Comparison of ENCODE assay signal across 9 mouse cellular contexts in genomic region chr16:17809711-17810110, GRCm38 (mm10). TPM values are rescaled to one million over a fixed set of nuclear protein-coding genes. Genes with fewer than 3 reads are reported as not detected.
DNase-seq lines count a peak whose midpoint lies in the region; ATAC-seq and TF ChIP-seq lines count a peak whose summit lies in the region.
"Had no signal": no experiment of that assay in that cellular context is flagged by ENCODE, and none has a peak within 500 bp of the region (broad histone marks: within the 10 kb centered on the region; RNA-seq: fewer than 3 reads in every experiment).

No protein-coding gene starts in this region.

- DNase-seq in intestine, embryonic 14.5 days (ENCODE audit: low spot score) = peak; percentile 63
- DNase-seq in embryonic facial prominence, embryonic 14.5 days (ENCODE audit: low spot score) = peak; percentile 95
- DNase-seq in lung, postnatal 0 days (ENCODE audit: low spot score) = peak; percentile 72
- no peak for DNase-seq in layer of hippocampus, postnatal 10 days (ENCODE audit: low spot score in 2 of 2)

- H3K4me2 ChIP-seq in intestine, embryonic 14.5 days (ENCODE audit: low read length) = no peak overlapping the region
- H3K4me2 ChIP-seq in intestine, postnatal 0 days (replicated peaks; ENCODE audit: low read depth) = no peak overlapping the region
- peak overlapping the region; percentile 18 for H3K4me2 ChIP-seq in embryonic facial prominence, embryonic 14.5 days (ENCODE audit: low read depth, low read length)
- no peak overlapping the region for H3K4me2 ChIP-seq in heart, embryonic 16.5 days (ENCODE audit: low read depth, low read length)
- H3K4me2 ChIP-seq in lung, postnatal 0 days (replicated peaks; ENCODE audit: low read depth, low read length) = no peak overlapping the region

- ATAC-seq in intestine, embryonic 14.5 days (replicated peaks; ENCODE audit: low FRiP score, low TSS enrichment, low read depth) = peak; percentile 56
- ATAC-seq in intestine, postnatal 0 days = no peak
- peak; percentile 78 for ATAC-seq in embryonic facial prominence, embryonic 14.5 days (ENCODE audit: low read depth)
- peak; percentile 15; the same call in 1 of the 2 replicates for ATAC-seq in heart, embryonic 16.5 days (replicated peaks; ENCODE audit: extremely low read depth, insufficient read depth, low FRiP score)
- peak; percentile 44 for ATAC-seq in lung, postnatal 0 days
- ATAC-seq in inflammation-experienced regulatory T-cells, adult 6 months = no peak
- ATAC-seq in cerebellum, adult (ENCODE audit: insufficient number of reproducible peaks, low FRiP score, low TSS enrichment) = no peak

- no peaks in the 10 kb centered on the region for H3K9me3 ChIP-seq in intestine, embryonic 14.5 days (ENCODE audit: control insufficient read depth, low read length)
- no peaks in the 10 kb centered on the region for H3K9me3 ChIP-seq in intestine, postnatal 0 days (ENCODE audit: control insufficient read depth)
- no peaks in the 10 kb centered on the region for H3K9me3 ChIP-seq in embryonic facial prominence, embryonic 14.5 days (ENCODE audit: control insufficient read depth, low read length)
- H3K9me3 ChIP-seq in heart, embryonic 16.5 days (replicated peaks; ENCODE audit: control insufficient read depth, low read length) = no peaks in the 10 kb centered on the region
- no peaks in the 10 kb centered on the region for H3K9me3 ChIP-seq in lung, postnatal 0 days (ENCODE audit: low read length)

- H3K36me3 ChIP-seq in intestine, embryonic 14.5 days (ENCODE audit: control insufficient read depth, insufficient read depth, low read length) = 0 out of 2 replicates have a peak, but pooled peaks cover 5% of the 10 kb centered on the region
- 0 out of 2 replicates have a peak, but pooled peaks cover 4% of the 10 kb centered on the region for H3K36me3 ChIP-seq in intestine, postnatal 0 days (ENCODE audit: control insufficient read depth, insufficient read depth)
- peaks cover 26% of the 10 kb centered on the region for H3K36me3 ChIP-seq in embryonic facial prominence, embryonic 14.5 days (ENCODE audit: control insufficient read depth, insufficient read depth, low read length)
- no peaks in the 10 kb centered on the region for H3K36me3 ChIP-seq in heart, embryonic 16.5 days (ENCODE audit: control insufficient read depth, insufficient read depth)
- no peaks in the 10 kb centered on the region for H3K36me3 ChIP-seq in lung, postnatal 0 days (ENCODE audit: insufficient read depth, low read length)

- no peak overlapping the region for H3K9ac ChIP-seq in intestine, embryonic 14.5 days (ENCODE audit: low read length)
- H3K9ac ChIP-seq in intestine, postnatal 0 days (ENCODE audit: low read depth, low read length) = no peak overlapping the region
- no peak overlapping the region for H3K9ac ChIP-seq in embryonic facial prominence, embryonic 14.5 days (ENCODE audit: low read depth, low read length)
- H3K9ac ChIP-seq in heart, embryonic 16.5 days (ENCODE audit: low read length) = no peak overlapping the region
- H3K9ac ChIP-seq in lung, postnatal 0 days (replicated peaks; ENCODE audit: low read depth) = no peak overlapping the region

- WGBS in intestine, embryonic 14.5 days = 16% methylated on average over 7 of the region's 7 CpGs
- 46% methylated on average over 7 of the region's 7 CpGs for WGBS in intestine, postnatal 0 days
- 9% methylated on average over 7 of the region's 7 CpGs for WGBS in embryonic facial prominence, embryonic 14.5 days
- 27% methylated on average over 7 of the region's 7 CpGs for WGBS in heart, embryonic 16.5 days
- WGBS in lung, postnatal 0 days = 16% methylated on average over 7 of the region's 7 CpGs

- TF ChIP-seq EP300 in lung, postnatal 0 days (IDR thresholded peaks at IDR 0.05) = no peak

- peaks cover 19% of the 10 kb centered on the region for H3K27me3 ChIP-seq in intestine, embryonic 14.5 days (replicated peaks; ENCODE audit: control insufficient read depth, insufficient read depth, low read length)
- peaks cover 38% of the 10 kb centered on the region for H3K27me3 ChIP-seq in intestine, postnatal 0 days (replicated peaks; ENCODE audit: control insufficient read depth, insufficient read depth, low read length)
- peaks cover 6% of the 10 kb centered on the region; the same call in 1 of the 2 replicates for H3K27me3 ChIP-seq in embryonic facial prominence, embryonic 14.5 days (replicated peaks; ENCODE audit: control insufficient read depth, insufficient read depth, low read length)
- peaks cover 26% of the 10 kb centered on the region for H3K27me3 ChIP-seq in heart, embryonic 16.5 days (ENCODE audit: control insufficient read depth, insufficient read depth, low read length)
- peaks cover 10% of the 10 kb centered on the region; the same call in 1 of the 2 replicates for H3K27me3 ChIP-seq in lung, postnatal 0 days (replicated peaks; ENCODE audit: insufficient read depth, low read length)

- H3K4me3 ChIP-seq in intestine, embryonic 14.5 days (ENCODE audit: low read depth, low read length) = no peak overlapping the region
- no peak overlapping the region for H3K4me3 ChIP-seq in intestine, postnatal 0 days (ENCODE audit: low read depth, low read length)
- no peak overlapping the region for H3K4me3 ChIP-seq in embryonic facial prominence, embryonic 14.5 days (ENCODE audit: low read depth, low read length)
- H3K4me3 ChIP-seq in heart, embryonic 16.5 days (ENCODE audit: low read length) = no peak overlapping the region
- H3K4me3 ChIP-seq in lung, postnatal 0 days (ENCODE audit: low read depth, low read length) = no peak overlapping the region

- TF ChIP-seq CTCF in intestine, postnatal 0 days (IDR thresholded peaks at IDR 0.05; ENCODE audit: low read depth) = no peak
- TF ChIP-seq CTCF in lung, postnatal 0 days (IDR thresholded peaks at IDR 0.05) = no peak

- peak overlapping the region; percentile 77 for H3K27ac ChIP-seq in intestine, embryonic 14.5 days (ENCODE audit: low read depth)
- H3K27ac ChIP-seq in intestine, postnatal 0 days (ENCODE audit: low read depth, low read length) = no peak overlapping the region
- H3K27ac ChIP-seq in embryonic facial prominence, embryonic 14.5 days (replicated peaks; ENCODE audit: low read depth, low read length) = peak overlapping the region; percentile 96
- no peak overlapping the region for H3K27ac ChIP-seq in heart, embryonic 16.5 days (ENCODE audit: low read length)
- no peak overlapping the region for H3K27ac ChIP-seq in lung, postnatal 0 days (ENCODE audit: low read length)

- peaks cover 34% of the 10 kb centered on the region for H3K4me1 ChIP-seq in intestine, embryonic 14.5 days (replicated peaks; ENCODE audit: control insufficient read depth, insufficient read depth, low read length)
- H3K4me1 ChIP-seq in intestine, postnatal 0 days (replicated peaks; ENCODE audit: control insufficient read depth, insufficient read depth, low read length) = 0 out of 2 replicates have a peak, but pooled peaks cover 2% of the 10 kb centered on the region
- peaks cover 60% of the 10 kb centered on the region for H3K4me1 ChIP-seq in embryonic facial prominence, embryonic 14.5 days (ENCODE audit: control insufficient read depth, insufficient read depth, low read length)
- H3K4me1 ChIP-seq in heart, embryonic 16.5 days (ENCODE audit: control insufficient read depth, insufficient read depth, low read length) = peaks cover 19% of the 10 kb centered on the region
- peaks cover 18% of the 10 kb centered on the region for H3K4me1 ChIP-seq in lung, postnatal 0 days (ENCODE audit: insufficient read depth, low read depth, low read length)

RNA-seq across cellular contexts. Expression of gene Scarf2, which starts 12.6 kb away (rescaled TPM):
- polyA plus RNA-seq in intestine, embryonic 14.5 days (2014; fragmentation: Nextera tagmentation; extraction: Ambion mirVana) = 16.2 and 18.2 TPM in 2 replicates
- 6.3 and 6.9 TPM in 2 replicates for polyA plus RNA-seq in intestine, postnatal 0 days (2015; fragmentation: Nextera tagmentation; extraction: Ambion mirVana)
- polyA plus RNA-seq in embryonic facial prominence, embryonic 14.5 days (2014; fragmentation: Nextera tagmentation; extraction: Ambion mirVana) = 34.5 and 35.8 TPM in 2 replicates
- 4.3 and 5.5 TPM in 2 replicates for polyA plus RNA-seq in heart, embryonic 16.5 days (2015; fragmentation: Nextera tagmentation; extraction: Ambion mirVana)
- polyA plus RNA-seq in lung, postnatal 0 days (2015; fragmentation: Nextera tagmentation; extraction: Ambion mirVana) = 18.5 and 20.4 TPM in 2 replicates
- not detected for polyA plus RNA-seq in inflammation-experienced regulatory T-cells, adult 6 months (2017; shearing (Covaris generic))
- total RNA-seq in layer of hippocampus, postnatal 10 days (2021) = 1 to 10 TPM; 4.7 to 5.0 TPM

RNA-seq across cellular contexts. Expression of gene B830017H08Rik, which starts 23.2 kb away (rescaled TPM):
- 0.13 TPM in 1 of 2 replicates, not detected in the other for polyA plus RNA-seq in intestine, embryonic 14.5 days (2014; fragmentation: Nextera tagmentation; extraction: Ambion mirVana)
- not detected in 2 replicates for polyA plus RNA-seq in intestine, postnatal 0 days (2015; fragmentation: Nextera tagmentation; extraction: Ambion mirVana)
- polyA plus RNA-seq in embryonic facial prominence, embryonic 14.5 days (2014; fragmentation: Nextera tagmentation; extraction: Ambion mirVana) = 0.26 and 0.46 TPM in 2 replicates
- not detected in 2 replicates for polyA plus RNA-seq in heart, embryonic 16.5 days (2015; fragmentation: Nextera tagmentation; extraction: Ambion mirVana)
- not detected in 2 replicates for polyA plus RNA-seq in lung, postnatal 0 days (2015; fragmentation: Nextera tagmentation; extraction: Ambion mirVana)
- polyA plus RNA-seq in inflammation-experienced regulatory T-cells, adult 6 months (2017; shearing (Covaris generic)) = not detected
- total RNA-seq in layer of hippocampus, postnatal 10 days (2021) = 1 to 10 TPM; 4.5 to 5.8 TPM
- polyA plus RNA-seq: heart, postnatal 0 days had no signal

RNA-seq across cellular contexts. Expression of gene Car15, which starts 28.5 kb away (rescaled TPM):
- polyA plus RNA-seq in intestine, embryonic 14.5 days (2014; fragmentation: Nextera tagmentation; extraction: Ambion mirVana) = 2.4 and 2.7 TPM in 2 replicates
- polyA plus RNA-seq in intestine, postnatal 0 days (2015; fragmentation: Nextera tagmentation; extraction: Ambion mirVana) = 0.39 and 0.59 TPM in 2 replicates
- polyA plus RNA-seq in embryonic facial prominence, embryonic 14.5 days (2014; fragmentation: Nextera tagmentation; extraction: Ambion mirVana) = 2.4 and 3.0 TPM in 2 replicates
- 2.0 and 2.6 TPM in 2 replicates for polyA plus RNA-seq in heart, embryonic 16.5 days (2015; fragmentation: Nextera tagmentation; extraction: Ambion mirVana)
- polyA plus RNA-seq in lung, postnatal 0 days (2015; fragmentation: Nextera tagmentation; extraction: Ambion mirVana) = 1.8 TPM in 2 replicates
- polyA plus RNA-seq in inflammation-experienced regulatory T-cells, adult 6 months (2017; shearing (Covaris generic)) = 1 to 10 TPM in 2 of 3 experiments, under 1 TPM in 1; 0.67 to 1.9 (median 1.5) TPM
- total RNA-seq in layer of hippocampus, postnatal 10 days (2021) = 1 to 10 TPM; 7.5 to 9.2 TPM

RNA-seq across cellular contexts. Expression of gene Klhl22, which starts 50.3 kb away (rescaled TPM):
- 66.5 and 70.8 TPM in 2 replicates for polyA plus RNA-seq in intestine, embryonic 14.5 days (2014; fragmentation: Nextera tagmentation; extraction: Ambion mirVana)
- 29.0 and 29.9 TPM in 2 replicates for polyA plus RNA-seq in intestine, postnatal 0 days (2015; fragmentation: Nextera tagmentation; extraction: Ambion mirVana)
- polyA plus RNA-seq in embryonic facial prominence, embryonic 14.5 days (2014; fragmentation: Nextera tagmentation; extraction: Ambion mirVana) = 77.1 and 90.9 TPM in 2 replicates
- polyA plus RNA-seq in heart, embryonic 16.5 days (2015; fragmentation: Nextera tagmentation; extraction: Ambion mirVana) = 36.4 and 39.6 TPM in 2 replicates
- 25.4 and 29.8 TPM in 2 replicates for polyA plus RNA-seq in lung, postnatal 0 days (2015; fragmentation: Nextera tagmentation; extraction: Ambion mirVana)
- 10 to 100 TPM; 11.8 to 28.7 (median 13.4) TPM for polyA plus RNA-seq in inflammation-experienced regulatory T-cells, adult 6 months (2017; shearing (Covaris generic))
- 100 to 1,000 TPM; 108 TPM for total RNA-seq in layer of hippocampus, postnatal 10 days (2021)

Comparison
In these comparisons a context has a peak if more than half of its experiments do, and no peak if none do; other contexts are left out.
1. ATAC-seq: peak in intestine, embryonic 14.5 days (single experiment), embryonic facial prominence, embryonic 14.5 days (single experiment), heart, embryonic 16.5 days (single experiment) and lung, postnatal 0 days (single experiment); none in intestine, postnatal 0 days (single experiment), inflammation-experienced regulatory T-cells, adult 6 months (single experiment) and cerebellum, adult (single experiment).
2. H3K27ac ChIP-seq: peak in intestine, embryonic 14.5 days (single experiment) and embryonic facial prominence, embryonic 14.5 days (single experiment); none in intestine, postnatal 0 days (single experiment), heart, embryonic 16.5 days (single experiment) and lung, postnatal 0 days (single experiment).
3. DNase-seq: peak in intestine, embryonic 14.5 days (single experiment), embryonic facial prominence, embryonic 14.5 days (single experiment) and lung, postnatal 0 days (single experiment); none in layer of hippocampus, postnatal 10 days (0 of 2).